Mouse (Mus musculus): ENCODE results near the gene Mpg.

- TF ChIP-seq GATA1 (IDR thresholded peaks at IDR 0.05; ENCODE audit: low read length) (no peak), TAL1 (IDR thresholded peaks at IDR 0.05; ENCODE audit: low read length) (no peak)
Measured at GRCm38 (mm10) chr11:32244617-32245016, 18.3 kb downstream of the Mpg start.
